Mouse (Mus musculus) layer of hippocampus, postnatal 25 days (tissue): ENCODE measurements around the gene Hist1h2bf. TPM values are rescaled to one million over a fixed set of nuclear protein-coding genes. Genes with fewer than 3 reads are reported as not detected.

Experiments used
- DNase-seq, 2 experiments: peaks; one replicate each; pipeline ENCODE4 v3.0.0; 2022; ENCODE audit warnings: mixed read lengths in 2 of 2, low spot score in 1 of 2; ENCODE audit errors: extremely low spot score in 1 of 2
- microRNA-seq, 2 experiments: library from miRNA; unstranded; fragments of <30 nt; microRNA quantifications; one replicate each; pipeline ENCODE4 v1.2.0; 2021
- total RNA-seq, 2 experiments: library from RNA; stranded (reverse); gene quantifications; 2 replicates each; pipeline ENCODE4 v1.2.3; 2021

The Hist1h2bf gene
- total RNA-seq, 2 experiments from 2014 or later: 26.4 to 30.6 TPM

- peak; percentile 84 to 94 for DNase-seq
Observed at GRCm38 (mm10) chr13:23530901-23531875, 42.8 kb downstream of the Hist1h2bf start, which contains the start of gene Hist1h4h. Gene Hist1h4h (plus strand): TSS chr13:23531050.

- DNase-seq: peak; percentile 56 to 67
Observed at GRCm38 (mm10) chr13:23530181-23530900, 43.7 kb downstream of the Hist1h2bf start.

GRCm38 (mm10) chr13:23529480-23530165 is 44.4 kb downstream of the Hist1h2bf start:
- no peak for DNase-seq

- no peak for DNase-seq
Observed at GRCm38 (mm10) chr13:23529005-23529404, 45.0 kb downstream of the Hist1h2bf start.

- peak; percentile 93 to 99 for DNase-seq
Observed at GRCm38 (mm10) chr13:23526312-23526711, 47.7 kb downstream of the Hist1h2bf start.

- no peak for DNase-seq
Observed at GRCm38 (mm10) chr13:23525901-23526300, 48.1 kb downstream of the Hist1h2bf start.

GRCm38 (mm10) chr13:23524654-23525053 is 49.3 kb downstream of the Hist1h2bf start:
- DNase-seq: peak; percentile 72 to 87

- no peak for DNase-seq
Observed at GRCm38 (mm10) chr13:23523976-23524375, 50.0 kb downstream of the Hist1h2bf start.

Small RNAs within 50 kb of the gene (microRNA-seq; reads per million reads assigned to microRNA genes)
- 0 reads per million in 2 experiments for gene Gm44297
- gene Gm44359: 0 reads per million in 2 experiments
- gene Gm44394: 0 reads per million in 2 experiments

Other genes starting within 250 kb of the Hist1h2bf start
- gene Zfp322a, start 205.0 kb downstream of the Hist1h2bf start, total RNA-seq: 10 to 100 TPM; 34.3 to 40.0 TPM
- gene Abt1, start 150.3 kb downstream of the Hist1h2bf start, total RNA-seq: 1 to 10 TPM; 8.5 to 8.9 TPM
- gene Btn1a1, start 108.3 kb downstream of the Hist1h2bf start, total RNA-seq: not detected
- under 1 TPM; 0.59 to 0.66 TPM for gene Btn2a2, start 85.3 kb downstream of the Hist1h2bf start, total RNA-seq
- gene Hist1h4h, start 43.1 kb downstream of the Hist1h2bf start, total RNA-seq: 100 to 1,000 TPM; 289 to 367 TPM
- 10 to 100 TPM in 1 of 2 experiments, 1 to 10 TPM in 1; 7.8 to 12.2 TPM for gene Hist1h2af, start 40.3 kb downstream of the Hist1h2bf start, total RNA-seq
- gene Hist1h3g, start 38.8 kb downstream of the Hist1h2bf start, total RNA-seq: 1 to 10 TPM; 3.6 to 5.7 TPM
- 1 to 10 TPM in 1 of 2 experiments, under 1 TPM in 1; 0.94 to 1.1 TPM for gene Hist1h2bh, start 30.8 kb downstream of the Hist1h2bf start, total RNA-seq
- 10 to 100 TPM; 15.7 to 16.5 TPM for gene Hist1h3f, start 30.1 kb downstream of the Hist1h2bf start, total RNA-seq
- gene Hist1h4f, start 22.5 kb downstream of the Hist1h2bf start, total RNA-seq: 100 to 1,000 TPM; 127 to 164 TPM
- gene Hist1h1d, start 20.9 kb downstream of the Hist1h2bf start, total RNA-seq: 1 to 10 TPM; 4.7 to 4.8 TPM
- 10 to 100 TPM; 47.8 to 50.0 TPM for gene Hist1h3e, start 11.8 kb downstream of the Hist1h2bf start, total RNA-seq
- gene Hist1h2ae, start 3.0 kb downstream of the Hist1h2bf start, total RNA-seq: 1 to 10 TPM; 4.6 to 7.9 TPM
- 10 to 100 TPM; 79.1 to 83.5 TPM for gene Hist1h2bg, start 2.8 kb downstream of the Hist1h2bf start, total RNA-seq
- 10 to 100 TPM in 1 of 2 experiments, 1 to 10 TPM in 1; 7.1 to 11.6 TPM for gene Hist1h2ad, start 185 bp upstream of the Hist1h2bf start, total RNA-seq
- 10 to 100 TPM; 10.0 to 14.4 TPM for gene Hist1h3d, start 1.6 kb upstream of the Hist1h2bf start, total RNA-seq
- 100 to 1,000 TPM; 129 to 153 TPM for gene Hist1h4d, start 7.4 kb upstream of the Hist1h2bf start, total RNA-seq
- 1 to 10 TPM; 7.1 to 8.3 TPM for gene Hist1h2be, start 46.9 kb upstream of the Hist1h2bf start, total RNA-seq
- gene Hist1h1e, start 48.4 kb upstream of the Hist1h2bf start, total RNA-seq: 10 to 100 TPM; 45.8 to 59.4 TPM
- 1 to 10 TPM; 3.1 to 3.3 TPM for gene Hist1h2ac, start 109.8 kb upstream of the Hist1h2bf start, total RNA-seq
- 10 to 100 TPM; 50.7 to 51.1 TPM for gene Hist1h2bc, start 110.0 kb upstream of the Hist1h2bf start, total RNA-seq
- not detected for gene Hist1h1t, start 121.6 kb upstream of the Hist1h2bf start, total RNA-seq
- gene Hist1h4c, start 124.3 kb upstream of the Hist1h2bf start, total RNA-seq: 100 to 1,000 TPM in 1 of 2 experiments, 10 to 100 TPM in 1; 92.2 to 102 TPM
- gene Hfe, start 136.7 kb upstream of the Hist1h2bf start, total RNA-seq: 1 to 10 TPM; 3.5 to 3.6 TPM
- 10 to 100 TPM; 53.2 to 69.4 TPM for gene Hist1h1c, start 164.6 kb upstream of the Hist1h2bf start, total RNA-seq
- gene Hist1h3c, start 171.4 kb upstream of the Hist1h2bf start, total RNA-seq: 1 to 10 TPM; 4.6 to 6.0 TPM
- 10 to 100 TPM; 20.1 to 33.5 TPM for gene Hist1h2bb, start 172.5 kb upstream of the Hist1h2bf start, total RNA-seq
- 10 to 100 TPM; 24.8 to 42.0 TPM for gene Hist1h2ab, start 176.9 kb upstream of the Hist1h2bf start, total RNA-seq
- 10 to 100 TPM; 12.3 to 22.8 TPM for gene Hist1h3b, start 178.1 kb upstream of the Hist1h2bf start, total RNA-seq
- gene Hist1h4b, start 182.8 kb upstream of the Hist1h2bf start, total RNA-seq: 10 to 100 TPM; 71.8 to 80.9 TPM
- 10 to 100 TPM; 42.9 to 58.9 TPM for gene Hist1h4a, start 187.0 kb upstream of the Hist1h2bf start, total RNA-seq
- 10 to 100 TPM; 30.8 to 53.8 TPM for gene Hist1h3a, start 188.2 kb upstream of the Hist1h2bf start, total RNA-seq
- gene Hist1h1a, start 189.5 kb upstream of the Hist1h2bf start, total RNA-seq: 10 to 100 TPM; 15.6 to 24.5 TPM
- gene Trim38, start 195.7 kb upstream of the Hist1h2bf start, total RNA-seq: not detected
- under 1 TPM in 1 of 2 experiments, not detected in 1; 0.12 TPM for gene Slc17a2, start 232.8 kb upstream of the Hist1h2bf start, total RNA-seq